Mouse (Mus musculus): ENCODE data around the gene Sorcs2. TPM values are rescaled to one million over a fixed set of nuclear protein-coding genes. Genes with fewer than 3 reads are reported as not detected.

Gene Sorcs2
- 47.8 and 50.3 TPM in 2 replicates for total RNA-seq (2014; rRNA removed)
- 11.5 and 12.4 TPM in 2 replicates for polyA plus RNA-seq (2015; fragmentation: Nextera tagmentation; extraction: Ambion mirVana)

- H3K9ac ChIP-seq (replicated peaks; ENCODE audit: low read length), result peak within 1 kb of the TSS; percentile 80
- DNase-seq (ENCODE audit: low spot score) (peak; percentile 91), ATAC-seq (peak; percentile 84)
- no peaks in the 10 kb centered on the region for H3K27me3 ChIP-seq (ENCODE audit: insufficient read depth, low read length)
- WGBS, result 3% methylated on average over 37 of the region's 45 CpGs
- H3K4me2 ChIP-seq (ENCODE audit: low read depth, low read length), result peak within 1 kb of the TSS; percentile 100
- peak within 1 kb of the TSS; percentile 45; the same call in 1 of the 2 replicates for H3K27ac ChIP-seq
- H3K36me3 ChIP-seq (ENCODE audit: insufficient read depth, low read length), result no peaks in the 10 kb centered on the region
- peak within 1 kb of the TSS; percentile 75 for H3K4me3 ChIP-seq (ENCODE audit: low read length)
- no peaks in the 10 kb centered on the region for H3K9me3 ChIP-seq (ENCODE audit: low read length)
- peaks cover 23% of the 10 kb centered on the region for H3K4me1 ChIP-seq (ENCODE audit: insufficient read depth, low read length)
- TF ChIP-seq CTCF (IDR thresholded peaks at IDR 0.05; ENCODE audit: low read depth), result peak; percentile 74
Observed at GRCm38 (mm10) chr5:36397837-36398282, at the start of gene Sorcs2. TSS of gene Sorcs2 (minus strand) at chr5:36398139.

- Histone ChIP-seq H3K27me3 (ENCODE audit: insufficient read depth, low read length) (no peaks in the 10 kb centered on the region), H3K9ac (replicated peaks; ENCODE audit: low read length) (no peak overlapping the region), H3K4me2 (ENCODE audit: low read depth, low read length) (no peak overlapping the region), H3K4me1 (ENCODE audit: insufficient read depth, low read length) (no peaks in the 10 kb centered on the region), H3K36me3 (ENCODE audit: insufficient read depth, low read length) (no peaks in the 10 kb centered on the region), H3K4me3 (ENCODE audit: low read length) (no peak overlapping the region), H3K27ac (no peak overlapping the region), H3K9me3 (ENCODE audit: low read length) (no peaks in the 10 kb centered on the region)
- DNase-seq (ENCODE audit: low spot score) (no peak), ATAC-seq (no peak)
- no peak for TF ChIP-seq CTCF (IDR thresholded peaks at IDR 0.05; ENCODE audit: low read depth)
- WGBS, result 44% methylated on average over 9 of the region's 9 CpGs
Observed at GRCm38 (mm10) chr5:36446166-36446890, 48.4 kb upstream of the Sorcs2 start.

GRCm38 (mm10) chr5:36445028-36445427 lies 47.1 kb upstream of the Sorcs2 start:
- H3K36me3 ChIP-seq (ENCODE audit: insufficient read depth, low read length), result no peaks in the 10 kb centered on the region
- H3K27me3 ChIP-seq (ENCODE audit: insufficient read depth, low read length), result no peaks in the 10 kb centered on the region
- no peaks in the 10 kb centered on the region for H3K9me3 ChIP-seq (ENCODE audit: low read length)
- H3K4me2 ChIP-seq (ENCODE audit: low read depth, low read length), result no peak overlapping the region
- ATAC-seq, result no peak
- H3K4me1 ChIP-seq (ENCODE audit: insufficient read depth, low read length), result no peaks in the 10 kb centered on the region
- H3K27ac ChIP-seq, result no peak overlapping the region
- TF ChIP-seq CTCF (IDR thresholded peaks at IDR 0.05; ENCODE audit: low read depth), result no peak
- H3K4me3 ChIP-seq (ENCODE audit: low read length), result no peak overlapping the region
- peak; percentile 48 for DNase-seq (ENCODE audit: low spot score)
- WGBS, result 23% methylated on average over 8 of the region's 8 CpGs
- no peak overlapping the region for H3K9ac ChIP-seq (replicated peaks; ENCODE audit: low read length)

- Histone ChIP-seq H3K36me3 (ENCODE audit: insufficient read depth, low read length) (no peaks in the 10 kb centered on the region), H3K9me3 (ENCODE audit: low read length) (no peaks in the 10 kb centered on the region), H3K27ac (no peak overlapping the region), H3K27me3 (ENCODE audit: insufficient read depth, low read length) (no peaks in the 10 kb centered on the region), H3K9ac (replicated peaks; ENCODE audit: low read length) (no peak overlapping the region), H3K4me2 (ENCODE audit: low read depth, low read length) (no peak overlapping the region), H3K4me1 (ENCODE audit: insufficient read depth, low read length) (no peaks in the 10 kb centered on the region), H3K4me3 (ENCODE audit: low read length) (no peak overlapping the region)
- no peak for DNase-seq (ENCODE audit: low spot score)
- WGBS, result 44% methylated on average over 4 of the region's 4 CpGs
- ATAC-seq, result no peak
- TF ChIP-seq CTCF (IDR thresholded peaks at IDR 0.05; ENCODE audit: low read depth), result no peak
Observed at GRCm38 (mm10) chr5:36444611-36445010, 46.7 kb upstream of the Sorcs2 start.

- no peak overlapping the region for H3K4me2 ChIP-seq (ENCODE audit: low read depth, low read length)
- DNase-seq (ENCODE audit: low spot score), result no peak
- no peaks in the 10 kb centered on the region for H3K9me3 ChIP-seq (ENCODE audit: low read length)
- H3K27me3 ChIP-seq (ENCODE audit: insufficient read depth, low read length), result no peaks in the 10 kb centered on the region
- H3K9ac ChIP-seq (replicated peaks; ENCODE audit: low read length), result no peak overlapping the region
- no peak overlapping the region for H3K4me3 ChIP-seq (ENCODE audit: low read length)
- no peak overlapping the region for H3K27ac ChIP-seq
- WGBS, result 40% methylated on average over 3 of the region's 3 CpGs
- TF ChIP-seq CTCF (IDR thresholded peaks at IDR 0.05; ENCODE audit: low read depth), result no peak
- H3K36me3 ChIP-seq (ENCODE audit: insufficient read depth, low read length), result no peaks in the 10 kb centered on the region
- H3K4me1 ChIP-seq (ENCODE audit: insufficient read depth, low read length), result no peaks in the 10 kb centered on the region
- ATAC-seq, result no peak
Observed at GRCm38 (mm10) chr5:36440741-36441140, 42.8 kb upstream of the Sorcs2 start.

GRCm38 (mm10) chr5:36436858-36437257 lies 38.9 kb upstream of the Sorcs2 start:
- Histone ChIP-seq H3K4me3 (ENCODE audit: low read length) (no peak overlapping the region), H3K36me3 (ENCODE audit: insufficient read depth, low read length) (no peaks in the 10 kb centered on the region), H3K27ac (no peak overlapping the region), H3K4me2 (ENCODE audit: low read depth, low read length) (no peak overlapping the region), H3K27me3 (ENCODE audit: insufficient read depth, low read length) (no peaks in the 10 kb centered on the region), H3K9ac (replicated peaks; ENCODE audit: low read length) (no peak overlapping the region), H3K4me1 (ENCODE audit: insufficient read depth, low read length) (no peaks in the 10 kb centered on the region), H3K9me3 (ENCODE audit: low read length) (no peaks in the 10 kb centered on the region)
- no peak for ATAC-seq
- 75% methylated on average over 4 of the region's 4 CpGs for WGBS
- no peak for DNase-seq (ENCODE audit: low spot score)
- no peak for TF ChIP-seq CTCF (IDR thresholded peaks at IDR 0.05; ENCODE audit: low read depth)

- H3K27ac ChIP-seq, result no peak overlapping the region
- TF ChIP-seq CTCF (IDR thresholded peaks at IDR 0.05; ENCODE audit: low read depth), result no peak
- no peaks in the 10 kb centered on the region for H3K4me1 ChIP-seq (ENCODE audit: insufficient read depth, low read length)
- H3K27me3 ChIP-seq (ENCODE audit: insufficient read depth, low read length), result no peaks in the 10 kb centered on the region
- H3K36me3 ChIP-seq (ENCODE audit: insufficient read depth, low read length), result no peaks in the 10 kb centered on the region
- ATAC-seq (no peak; the same call in 1 of the 2 replicates), DNase-seq (ENCODE audit: low spot score) (no peak)
- H3K9ac ChIP-seq (replicated peaks; ENCODE audit: low read length), result no peak overlapping the region
- 40% methylated on average over 9 of the region's 9 CpGs for WGBS
- H3K4me3 ChIP-seq (ENCODE audit: low read length), result no peak overlapping the region
- no peaks in the 10 kb centered on the region for H3K9me3 ChIP-seq (ENCODE audit: low read length)
- H3K4me2 ChIP-seq (ENCODE audit: low read depth, low read length), result no peak overlapping the region
Observed at GRCm38 (mm10) chr5:36434398-36434967, 36.5 kb upstream of the Sorcs2 start.
